Mouse (Mus musculus): ENCODE measurements around the gene Irf1.

DNA sequence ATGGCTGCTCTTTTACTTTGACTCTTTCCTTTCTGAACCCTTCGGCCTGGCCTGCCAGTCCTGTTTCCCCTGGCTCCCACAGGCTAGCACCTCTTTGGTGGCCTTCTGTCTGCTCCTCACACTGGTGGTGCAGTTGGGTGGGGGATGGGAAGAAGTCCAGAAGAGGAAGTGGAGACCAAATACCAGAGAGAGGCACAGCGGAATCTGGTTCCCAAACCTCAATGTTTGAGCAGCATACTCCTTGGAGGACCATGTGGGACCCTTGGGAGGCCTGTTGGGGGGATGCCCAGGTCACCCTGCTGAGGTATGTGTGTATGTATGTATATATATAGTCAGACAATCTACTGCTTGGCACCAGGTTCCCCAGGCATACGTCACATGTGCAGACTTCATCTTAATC is 24.2 kb downstream of the Irf1 start:
- TF ChIP-seq CTCF (conservative IDR thresholded peaks at IDR 0.05; ENCODE audit: low read length) (no peak), POU5F1 (IDR thresholded peaks at IDR 0.05; ENCODE audit: borderline replicate concordance, low read length) (no peak), NANOG (IDR thresholded peaks at IDR 0.05; ENCODE audit: borderline replicate concordance, low read length) (no peak)

All from E14TG2a.4 (cell line).